Mouse (Mus musculus): ENCODE data around the gene Hells.

DNA sequence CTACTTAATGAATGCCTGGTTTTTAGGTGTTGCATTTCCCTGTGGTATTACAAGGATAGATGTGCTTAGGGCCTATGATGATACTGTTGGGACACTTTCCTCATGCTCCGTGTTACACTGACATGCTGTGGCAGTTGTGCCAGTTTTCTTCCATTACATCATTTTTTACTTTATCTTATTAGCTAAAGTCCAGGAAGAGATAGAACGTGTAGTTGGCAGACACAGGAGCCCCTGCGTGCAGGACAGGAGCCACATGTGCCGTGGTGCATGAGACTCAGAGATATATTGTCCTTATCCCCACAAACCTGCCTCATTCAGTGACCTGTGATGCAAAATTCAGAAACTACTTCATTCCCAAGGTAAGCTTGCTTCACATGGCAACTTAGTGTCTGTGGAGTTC, 67.5 kb downstream of the Hells start:
- TF ChIP-seq POLR2A (IDR thresholded peaks at IDR 0.05; ENCODE audit: insufficient read depth, low read depth, low read length) = no peak
- no peak for TF ChIP-seq CTCF (IDR thresholded peaks at IDR 0.05; ENCODE audit: insufficient read depth, low read depth, low read length)
